Mouse (Mus musculus): Measurements from ENCODE around the gene Pou6f1. TPM values are rescaled to one million over a fixed set of nuclear protein-coding genes. Genes with fewer than 3 reads are reported as not detected.

Gene Pou6f1
- polyA plus RNA-seq, 1 experiment from 2014 or later = 2.6 TPM

DNA sequence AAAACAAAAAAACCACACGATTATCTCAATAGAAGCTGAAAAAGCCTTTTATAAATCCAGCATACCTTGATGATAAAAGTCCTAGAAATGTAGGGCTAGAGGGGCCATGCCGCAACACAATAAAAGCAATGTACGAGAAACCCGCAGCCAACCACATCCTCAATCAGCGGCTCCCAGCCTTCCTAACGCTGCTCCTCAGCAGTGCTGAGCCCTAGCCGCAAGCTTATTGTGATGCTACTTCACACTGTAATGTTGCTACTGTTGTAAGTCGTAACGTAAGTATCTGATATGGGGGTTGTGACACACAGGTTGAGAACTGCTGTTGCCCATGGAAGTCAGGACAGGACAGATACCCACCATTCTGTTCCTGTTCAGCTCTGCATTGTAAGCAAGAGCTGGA, 60.4 kb downstream of the Pou6f1 start:
- H3K9ac ChIP-seq (ENCODE audit: low read length) = no peak overlapping the region
- peaks cover 3% of the 10 kb centered on the region; the same call in 1 of the 2 replicates for H3K36me3 ChIP-seq (ENCODE audit: control insufficient read depth, insufficient read depth, low read length)
- DNase-seq (ENCODE audit: low spot score) = no peak
- H3K4me3 ChIP-seq (ENCODE audit: low read depth, low read length) = no peak overlapping the region
- no peak overlapping the region for H3K27ac ChIP-seq (replicated peaks)
- no peaks in the 10 kb centered on the region for H3K27me3 ChIP-seq (ENCODE audit: control insufficient read depth, insufficient read depth, low read length)
- no peak for TF ChIP-seq EP300 (optimal IDR thresholded peaks at IDR 0.05)
- TF ChIP-seq CTCF (IDR thresholded peaks at IDR 0.05; ENCODE audit: low read depth) = no peak
- WGBS = 92% methylated on average over 9 of the region's 9 CpGs
- H3K9me3 ChIP-seq (ENCODE audit: control insufficient read depth, low read length) = no peaks in the 10 kb centered on the region
- no peaks in the 10 kb centered on the region for H3K4me1 ChIP-seq (replicated peaks; ENCODE audit: control insufficient read depth, insufficient read depth)
- H3K4me2 ChIP-seq (replicated peaks; ENCODE audit: low read depth) = no peak overlapping the region
- no peak for ATAC-seq (ENCODE audit: low FRiP score, low TSS enrichment)

DNA sequence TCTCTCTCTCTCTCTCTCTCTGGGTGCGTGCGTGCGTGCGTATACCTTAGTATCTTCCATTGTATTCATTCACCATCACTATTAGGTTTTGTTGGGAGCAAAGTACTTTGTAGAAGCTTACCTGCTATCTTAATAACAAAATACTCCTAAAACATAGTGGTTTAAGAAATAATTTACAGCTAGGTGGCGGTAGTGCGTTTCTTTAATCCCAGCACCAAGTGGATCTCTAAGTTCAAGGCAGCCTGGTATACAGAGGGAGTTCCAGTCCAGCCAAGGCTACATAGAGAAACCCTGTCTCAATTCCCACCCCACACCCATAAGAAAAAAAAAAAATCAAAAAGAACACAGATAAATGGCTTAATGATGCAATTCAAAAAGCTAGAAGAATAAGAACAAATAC, 61.9 kb downstream of the Pou6f1 start:
- Histone ChIP-seq H3K4me1 (replicated peaks; ENCODE audit: control insufficient read depth, insufficient read depth) (no peaks in the 10 kb centered on the region), H3K36me3 (ENCODE audit: control insufficient read depth, insufficient read depth, low read length) (peaks cover 3% of the 10 kb centered on the region; the same call in 1 of the 2 replicates), H3K9ac (ENCODE audit: low read length) (no peak overlapping the region), H3K9me3 (ENCODE audit: control insufficient read depth, low read length) (no peaks in the 10 kb centered on the region), H3K27ac (replicated peaks) (no peak overlapping the region), H3K4me2 (replicated peaks; ENCODE audit: low read depth) (no peak overlapping the region), H3K27me3 (ENCODE audit: control insufficient read depth, insufficient read depth, low read length) (no peaks in the 10 kb centered on the region), H3K4me3 (ENCODE audit: low read depth, low read length) (no peak overlapping the region)
- DNase-seq (ENCODE audit: low spot score) (no peak), ATAC-seq (ENCODE audit: low FRiP score, low TSS enrichment) (no peak)
- TF ChIP-seq EP300 (optimal IDR thresholded peaks at IDR 0.05) = no peak
- peak; percentile 74 for TF ChIP-seq CTCF (IDR thresholded peaks at IDR 0.05; ENCODE audit: low read depth)
- 89% methylated on average over 6 of the region's 6 CpGs for WGBS

DNA sequence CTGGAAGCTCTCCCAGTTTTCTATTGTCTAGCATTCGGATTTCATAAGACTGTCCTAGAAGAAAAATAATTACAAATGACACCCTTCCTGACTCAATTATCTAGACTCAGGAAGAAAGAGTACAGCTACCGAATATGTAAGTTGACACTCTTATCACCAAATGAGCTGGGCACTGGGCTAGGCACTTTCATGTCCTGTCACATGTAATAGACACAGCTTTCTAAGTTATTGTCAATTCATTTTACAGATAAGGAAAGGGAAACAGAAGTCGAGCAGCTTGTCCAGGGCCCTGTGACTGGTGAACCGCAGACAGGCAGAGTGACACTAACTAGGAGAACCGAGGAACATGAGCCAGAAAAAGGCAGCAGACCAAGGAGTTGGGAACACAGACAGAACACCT, 71.9 kb downstream of the Pou6f1 start:
- 56% methylated on average over 5 of the region's 5 CpGs for WGBS
- ATAC-seq (ENCODE audit: low FRiP score, low TSS enrichment) = no peak
- no peak for DNase-seq (ENCODE audit: low spot score)
- H3K9ac ChIP-seq (ENCODE audit: low read length) = no peak overlapping the region
- no peak overlapping the region for H3K4me3 ChIP-seq (ENCODE audit: low read depth, low read length)
- H3K27ac ChIP-seq (replicated peaks) = no peak overlapping the region
- no peaks in the 10 kb centered on the region for H3K4me1 ChIP-seq (replicated peaks; ENCODE audit: control insufficient read depth, insufficient read depth)
- H3K4me2 ChIP-seq (replicated peaks; ENCODE audit: low read depth) = no peak overlapping the region
- H3K9me3 ChIP-seq (ENCODE audit: control insufficient read depth, low read length) = no peaks in the 10 kb centered on the region
- TF ChIP-seq CTCF (IDR thresholded peaks at IDR 0.05; ENCODE audit: low read depth) = no peak
- TF ChIP-seq EP300 (optimal IDR thresholded peaks at IDR 0.05) = no peak
- no peaks in the 10 kb centered on the region for H3K27me3 ChIP-seq (ENCODE audit: control insufficient read depth, insufficient read depth, low read length)
- H3K36me3 ChIP-seq (ENCODE audit: control insufficient read depth, insufficient read depth, low read length) = no peaks in the 10 kb centered on the region

DNA sequence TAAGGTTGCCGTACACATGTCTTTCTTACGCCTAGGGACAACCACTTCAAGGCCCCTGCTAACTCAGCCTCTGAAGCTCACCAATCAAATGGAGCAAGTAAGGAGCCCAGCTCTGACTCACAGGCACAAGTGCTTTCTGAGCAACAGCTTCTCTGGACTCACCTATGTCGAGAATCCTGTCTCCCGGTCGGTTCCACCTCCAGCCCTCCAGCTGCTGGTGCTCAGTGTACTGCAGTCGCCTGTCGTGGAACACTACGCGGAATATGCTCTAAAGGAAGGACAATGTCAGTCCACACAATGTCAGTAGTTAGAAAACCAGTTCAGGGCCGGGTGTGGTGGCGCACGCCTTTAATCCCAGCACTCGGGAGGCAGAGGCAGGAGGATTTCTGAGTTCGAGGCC, 74.4 kb downstream of the Pou6f1 start:
- Histone ChIP-seq H3K4me1 (replicated peaks; ENCODE audit: control insufficient read depth, insufficient read depth) (no peaks in the 10 kb centered on the region), H3K4me3 (ENCODE audit: low read depth, low read length) (no peak overlapping the region), H3K9ac (ENCODE audit: low read length) (no peak overlapping the region), H3K27me3 (ENCODE audit: control insufficient read depth, insufficient read depth, low read length) (no peaks in the 10 kb centered on the region), H3K36me3 (ENCODE audit: control insufficient read depth, insufficient read depth, low read length) (peaks cover 5% of the 10 kb centered on the region; the same call in 1 of the 2 replicates), H3K4me2 (replicated peaks; ENCODE audit: low read depth) (no peak overlapping the region), H3K9me3 (ENCODE audit: control insufficient read depth, low read length) (no peaks in the 10 kb centered on the region), H3K27ac (replicated peaks) (no peak overlapping the region)
- TF ChIP-seq CTCF (IDR thresholded peaks at IDR 0.05; ENCODE audit: low read depth) = no peak
- no peak for TF ChIP-seq EP300 (optimal IDR thresholded peaks at IDR 0.05)
- DNase-seq (ENCODE audit: low spot score) = no peak
- WGBS = 94% methylated on average over 14 of the region's 14 CpGs
- no peak for ATAC-seq (ENCODE audit: low FRiP score, low TSS enrichment)

Small RNAs within 50 kb of the gene (microRNA-seq; reads per million reads assigned to microRNA genes)
- not detected for gene Mir6961

Other genes starting within 250 kb of the Pou6f1 start
- gene Methig1, start 246.8 kb downstream of the Pou6f1 start, polyA plus RNA-seq (2015; fragmentation: Nextera tagmentation; extraction: Ambion mirVana) = 0.17 TPM in 1 of 2 replicates, not detected in the other
- gene Mettl7a2, start 246.8 kb downstream of the Pou6f1 start, polyA plus RNA-seq (2015; fragmentation: Nextera tagmentation; extraction: Ambion mirVana) = not detected in 2 replicates
- not detected in 2 replicates for gene Higd1c, start 235.4 kb downstream of the Pou6f1 start, polyA plus RNA-seq (2015; fragmentation: Nextera tagmentation; extraction: Ambion mirVana)
- 0.11 and 0.15 TPM in 2 replicates for gene Gm5475, start 177.8 kb downstream of the Pou6f1 start, polyA plus RNA-seq (2015; fragmentation: Nextera tagmentation; extraction: Ambion mirVana)
- 12.2 and 15.8 TPM in 2 replicates for gene Slc11a2, start 174.9 kb downstream of the Pou6f1 start, polyA plus RNA-seq (2015; fragmentation: Nextera tagmentation; extraction: Ambion mirVana)
- gene Letmd1, start 131.0 kb downstream of the Pou6f1 start, polyA plus RNA-seq (2015; fragmentation: Nextera tagmentation; extraction: Ambion mirVana) = 9.8 and 10.9 TPM in 2 replicates
- 2.6 and 2.8 TPM in 2 replicates for gene Csrnp2, start 104.5 kb downstream of the Pou6f1 start, polyA plus RNA-seq (2015; fragmentation: Nextera tagmentation; extraction: Ambion mirVana)
- gene Tfcp2, start 48.0 kb downstream of the Pou6f1 start, polyA plus RNA-seq (2015; fragmentation: Nextera tagmentation; extraction: Ambion mirVana) = 8.7 and 9.6 TPM in 2 replicates
- gene Dazap2, start 15.4 kb upstream of the Pou6f1 start, polyA plus RNA-seq (2015; fragmentation: Nextera tagmentation; extraction: Ambion mirVana) = 177 and 205 TPM in 2 replicates
- 94.8 and 103 TPM in 2 replicates for gene Smagp, start 37.0 kb upstream of the Pou6f1 start, polyA plus RNA-seq (2015; fragmentation: Nextera tagmentation; extraction: Ambion mirVana)
- 1.3 and 2.3 TPM in 2 replicates for gene Bin2, start 69.6 kb upstream of the Pou6f1 start, polyA plus RNA-seq (2015; fragmentation: Nextera tagmentation; extraction: Ambion mirVana)
- gene Cela1, start 87.9 kb upstream of the Pou6f1 start, polyA plus RNA-seq (2015; fragmentation: Nextera tagmentation; extraction: Ambion mirVana) = 22.3 and 24.1 TPM in 2 replicates
- gene Galnt6, start 129.4 kb upstream of the Pou6f1 start, polyA plus RNA-seq (2015; fragmentation: Nextera tagmentation; extraction: Ambion mirVana) = 9.5 and 11.0 TPM in 2 replicates
- gene Slc4a8, start 161.8 kb upstream of the Pou6f1 start, polyA plus RNA-seq (2015; fragmentation: Nextera tagmentation; extraction: Ambion mirVana) = 2.2 TPM in 2 replicates

All from stomach, postnatal 0 days (tissue).